Mouse (Mus musculus) spleen, adult 2 months (tissue): Measurements from ENCODE around the gene Nxf3.

Source experiments
- CTCF ChIP-seq: fragments of 200-500 bp; IDR thresholded peaks from 2 replicates; pipeline ENCODE4 v1.5.1; 2011; ENCODE audit warnings: mild to moderate bottlenecking, inconsistent platforms; ENCODE audit not compliant: insufficient read depth, insufficient read length, insufficient replicate concordance; ENCODE audit errors: extremely low read depth
- POLR2A ChIP-seq: fragments of 200-500 bp; IDR thresholded peaks from 2 replicates; pipeline ENCODE4 v1.6.1; 2011; ENCODE audit warnings: low read depth, low read length, inconsistent platforms

DNA sequence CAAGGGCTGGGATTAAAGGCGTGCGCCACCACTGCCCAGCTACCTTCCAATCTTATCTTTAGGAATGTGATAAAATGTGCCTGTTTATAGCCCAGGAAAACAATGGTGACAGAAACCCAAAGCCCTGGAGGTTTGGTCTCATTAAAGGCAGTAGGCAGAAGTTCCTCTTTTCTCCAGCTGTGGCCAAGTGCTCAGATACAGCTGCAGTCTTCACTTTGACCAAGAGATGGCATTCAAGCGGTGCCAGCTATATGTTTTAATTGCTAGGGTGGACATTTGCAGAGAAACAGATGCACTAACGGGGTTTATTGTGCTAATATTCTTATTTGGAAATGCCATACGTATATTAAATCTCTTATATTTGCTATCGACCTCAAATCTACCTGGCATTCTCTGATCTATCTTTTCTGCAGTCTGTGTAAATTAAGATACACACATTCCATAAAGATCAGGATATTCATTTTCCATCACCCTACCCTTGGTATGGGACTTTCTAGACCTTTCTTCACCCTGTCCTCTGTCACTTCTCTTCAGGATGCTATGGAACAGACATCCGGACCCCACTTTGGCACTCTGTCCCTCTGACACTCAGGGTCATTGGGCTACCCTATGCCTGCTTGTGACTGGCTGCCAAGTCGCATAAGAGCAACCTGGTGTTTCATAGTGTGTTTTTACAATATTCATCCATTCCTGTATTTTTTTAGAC is 42.1 kb upstream of the Nxf3 start:
- TF ChIP-seq CTCF = no peak
- no peak for TF ChIP-seq POLR2A
